Mouse (Mus musculus) intestine, embryonic 14.5 days (tissue): Measurements from ENCODE around the gene Helz. TPM values are rescaled to one million over a fixed set of nuclear protein-coding genes. Genes with fewer than 3 reads are reported as not detected.

ENCODE experiments used
- ATAC-seq: fragments of 200-750 bp; cut with Nextera tagmentation; replicated peaks from 2 replicates; pipeline ENCODE4 v1.8.0; 2017; ENCODE audit warnings: low read depth, moderate number of reproducible peaks, moderate TSS enrichment, moderate library complexity; ENCODE audit not compliant: low FRiP score, low TSS enrichment
- DNase-seq: peaks from one replicate; pipeline ENCODE4 v3.0.0-alpha.2; 2018; ENCODE audit warnings: low spot score
- H3K27ac ChIP-seq: fragments of 300-500 bp; sonication (generic); 2 replicates; pipeline ENCODE4 v1.5.1; 2014; ENCODE audit warnings: low read depth, mild to moderate bottlenecking, control low read depth
- H3K27me3 ChIP-seq: fragments of 300-500 bp; sonication (generic); replicated peaks from 2 replicates; pipeline ENCODE4 v1.6.1; 2014; ENCODE audit warnings: low read length, control low read depth; ENCODE audit not compliant: control insufficient read depth, insufficient read depth
- H3K36me3 ChIP-seq: fragments of 300-500 bp; sonication (generic); 2 replicates; pipeline ENCODE4 v1.6.1; 2014; ENCODE audit warnings: low read length, control low read depth; ENCODE audit not compliant: control insufficient read depth, insufficient read depth
- H3K4me1 ChIP-seq: fragments of 300-500 bp; sonication (generic); replicated peaks from 2 replicates; pipeline ENCODE4 v1.6.1; 2014; ENCODE audit warnings: low read length, control low read depth, mixed read lengths; ENCODE audit not compliant: control insufficient read depth, insufficient read depth
- H3K4me2 ChIP-seq: fragments of 300-500 bp; sonication (generic); 2 replicates; pipeline ENCODE4 v1.6.1; 2014; ENCODE audit warnings: low read length
- H3K4me3 ChIP-seq: fragments of 300-500 bp; sonication (generic); 2 replicates; pipeline ENCODE4 v1.5.1; 2014; ENCODE audit warnings: low read depth, low read length, control low read depth, mixed read lengths
- H3K9ac ChIP-seq: fragments of 300-500 bp; sonication (generic); 2 replicates; pipeline ENCODE4 v1.6.1; 2014; ENCODE audit warnings: mild to moderate bottlenecking, low read length
- H3K9me3 ChIP-seq: fragments of 300-500 bp; sonication (generic); 2 replicates; pipeline ENCODE4 v1.6.1; 2016; ENCODE audit warnings: low read length, control low read depth; ENCODE audit not compliant: control insufficient read depth
- WGBS: fragments of 180-500 bp; shearing (Covaris S2); extraction: QIAGEN DNeasy Blood & Tissue Kit; methylation state at CpG from one replicate; pipeline ENCODE4 v1.1.7; 2014; 5-methylcytosine and 5-hydroxymethylcytosine counted together
- microRNA-seq: library from miRNA; unstranded; fragments of <30 nt; microRNA quantifications from one replicate; pipeline ENCODE4, GENCODE M21; 2016
- polyA plus RNA-seq: library from polyadenylated mRNA; unstranded; fragments of >200 nt; fragmentation: Nextera tagmentation; extraction: Ambion mirVana; gene quantifications from 2 replicates; pipeline ENCODE4 v1.2.1, GENCODE M21; 2014

Helz gene
- polyA plus RNA-seq, 1 experiment from 2014 or later, result 22.6 TPM

DNA sequence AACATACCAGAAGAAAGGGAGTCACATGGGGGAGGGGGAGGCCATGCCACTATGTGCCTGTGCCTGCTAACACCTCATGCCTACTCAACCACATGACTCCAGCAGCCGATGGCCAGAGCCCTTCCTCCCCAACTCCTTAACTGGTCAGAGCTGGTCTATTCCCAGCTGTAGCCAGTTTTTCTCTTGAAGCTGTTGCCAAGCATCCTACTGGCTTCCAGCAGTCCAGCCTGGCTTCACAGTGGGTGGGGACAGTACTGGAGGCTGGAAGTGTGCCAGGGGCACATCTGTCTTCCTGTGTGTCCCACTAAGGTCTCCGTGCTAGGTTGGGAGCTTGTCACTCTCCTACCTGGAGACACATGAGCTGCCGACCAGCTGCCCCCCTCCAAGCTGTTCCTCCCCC lies 195.4 kb downstream of the Helz start:
- Histone ChIP-seq H3K9me3 (no peaks in the 10 kb centered on the region), H3K4me1 (no peaks in the 10 kb centered on the region), H3K27ac (no peak overlapping the region), H3K4me3 (no peak overlapping the region), H3K36me3 (no peaks in the 10 kb centered on the region), H3K4me2 (no peak overlapping the region), H3K9ac (no peak overlapping the region), H3K27me3 (no peaks in the 10 kb centered on the region)
- WGBS, result 55% methylated on average over 3 of the region's 3 CpGs
- DNase-seq (no peak), ATAC-seq (no peak)

Small RNA genes within 50 kb of the gene (microRNA-seq; reads per million reads assigned to microRNA genes)
- 0.59 reads per million for gene Mir6932

Other genes with a start within 250 kb of the Helz start
- 18.2 and 22.1 TPM in 2 replicates for gene Pitpnc1, start 77.2 kb upstream of the Helz start, polyA plus RNA-seq
- gene Psmd12, start 68.4 kb upstream of the Helz start, polyA plus RNA-seq, result 172 and 186 TPM in 2 replicates
- not detected in 2 replicates for gene Cacng1, start 168.6 kb downstream of the Helz start, polyA plus RNA-seq
- gene Cacng4, start 246.6 kb downstream of the Helz start, polyA plus RNA-seq, result 7.7 and 9.5 TPM in 2 replicates